Mouse (Mus musculus) stomach, postnatal 0 days (tissue): ENCODE data around the gene Ccdc136. TPM values are rescaled to one million over a fixed set of nuclear protein-coding genes. Genes with fewer than 3 reads are reported as not detected.
"Not testable (repeated sequence)": the region's sequence is repeated elsewhere in the genome, so short reads cannot be mapped to it uniquely, and the experiment has no call there.

Experiments used
- ATAC-seq: fragments of 200-750 bp; cut with Nextera tagmentation; 2 replicates; pipeline ENCODE4 v1.8.0; 2017; ENCODE audit not compliant: low FRiP score, low TSS enrichment
- DNase-seq: peaks from one replicate; pipeline ENCODE4 v3.0.0-alpha.2; 2016; ENCODE audit warnings: low spot score
- H3K27ac ChIP-seq: fragments of 300-500 bp; sonication (generic); replicated peaks from 2 replicates; pipeline ENCODE4 v1.5.1; 2014; ENCODE audit warnings: mild to moderate bottlenecking, control low read depth
- H3K27me3 ChIP-seq: fragments of 300-500 bp; sonication (generic); 2 replicates; pipeline ENCODE4 v1.6.1; 2014; ENCODE audit warnings: low read length; ENCODE audit not compliant: control insufficient read depth, insufficient read depth
- H3K36me3 ChIP-seq: fragments of 300-500 bp; sonication (generic); 2 replicates; pipeline ENCODE4 v1.6.1; 2014; ENCODE audit warnings: low read length, mixed read lengths; ENCODE audit not compliant: control insufficient read depth, insufficient read depth
- H3K4me1 ChIP-seq: fragments of 300-500 bp; sonication (generic); replicated peaks from 2 replicates; pipeline ENCODE4 v1.6.1; 2014; ENCODE audit warnings: antibody characterized with exemption; ENCODE audit not compliant: control insufficient read depth, insufficient read depth
- H3K4me2 ChIP-seq: fragments of 300-500 bp; sonication (generic); replicated peaks from 2 replicates; pipeline ENCODE4 v1.6.1; 2014; ENCODE audit warnings: low read depth, mild to moderate bottlenecking, control low read depth, moderate library complexity
- H3K4me3 ChIP-seq: fragments of 300-500 bp; sonication (generic); 2 replicates; pipeline ENCODE4 v1.5.1; 2014; ENCODE audit warnings: low read depth, low read length, control low read depth
- H3K9ac ChIP-seq: fragments of 300-500 bp; sonication (generic); 2 replicates; pipeline ENCODE4 v1.6.1; 2014; ENCODE audit warnings: mild to moderate bottlenecking, low read length, control low read depth, mixed read lengths
- H3K9me3 ChIP-seq: fragments of 300-500 bp; sonication (generic); 2 replicates; pipeline ENCODE4 v1.6.1; 2016; ENCODE audit warnings: low read length; ENCODE audit not compliant: control insufficient read depth
- CTCF ChIP-seq: IDR thresholded peaks from 2 replicates; pipeline ENCODE4 v1.5.1; 2016; ENCODE audit warnings: antibody characterized with exemption, low read depth, mild to moderate bottlenecking, moderate library complexity
- EP300 ChIP-seq: optimal IDR thresholded peaks from 2 replicates; pipeline ENCODE3; 2016; ENCODE audit warnings: antibody characterized with exemption
- WGBS: fragments of 180-500 bp; shearing (Covaris S2); extraction: QIAGEN DNeasy Blood & Tissue Kit; methylation state at CpG from one replicate; pipeline ENCODE4 v1.1.7; 2014; 5-methylcytosine and 5-hydroxymethylcytosine counted together
- polyA plus RNA-seq: library from polyadenylated mRNA; unstranded; fragments of >200 nt; fragmentation: Nextera tagmentation; extraction: Ambion mirVana; gene quantifications from 2 replicates; pipeline ENCODE4 v1.2.1, GENCODE M21; 2015

Gene Ccdc136
- polyA plus RNA-seq, 1 experiment from 2014 or later = 12.6 TPM

DNA sequence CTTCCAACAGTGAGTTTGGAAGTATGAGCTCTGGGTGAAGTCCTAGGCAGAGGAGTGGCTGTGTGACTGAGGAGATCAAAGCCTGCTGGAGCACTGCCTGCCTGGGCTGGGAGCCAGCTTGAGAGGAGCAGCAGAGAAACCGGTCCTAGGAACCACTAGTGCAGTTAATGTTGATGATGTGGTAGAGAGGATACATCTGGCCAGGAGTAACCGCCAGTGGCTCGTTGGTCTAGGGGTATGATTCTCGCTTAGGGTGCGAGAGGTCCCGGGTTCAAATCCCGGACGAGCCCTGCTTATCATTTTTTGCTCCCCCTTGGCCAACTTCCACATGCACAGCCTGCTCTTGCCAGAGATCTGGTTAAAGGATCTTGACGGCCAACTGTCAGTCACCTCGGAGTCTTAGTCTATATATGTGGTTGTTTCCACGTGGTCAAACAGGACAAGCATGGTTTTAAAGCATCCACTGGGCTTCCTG is 7.5 kb upstream of the Ccdc136 start:
- H3K4me3 ChIP-seq = peak overlapping the region; percentile 27
- H3K4me2 ChIP-seq = peak overlapping the region; percentile 42
- DNase-seq = peak; percentile 83
- no peaks in the 10 kb centered on the region for H3K27me3 ChIP-seq
- ATAC-seq = peak; percentile 92
- peaks cover 4% of the 10 kb centered on the region; the same call in 1 of the 2 replicates for H3K4me1 ChIP-seq
- TF ChIP-seq CTCF (no peak), EP300 (no peak)
- H3K36me3 ChIP-seq = no peaks in the 10 kb centered on the region
- peak overlapping the region; percentile 87 for H3K27ac ChIP-seq
- WGBS = 3% methylated on average over 11 of the region's 11 CpGs
- no peaks in the 10 kb centered on the region for H3K9me3 ChIP-seq
- no peak overlapping the region; the same call in 1 of the 2 replicates for H3K9ac ChIP-seq

DNA sequence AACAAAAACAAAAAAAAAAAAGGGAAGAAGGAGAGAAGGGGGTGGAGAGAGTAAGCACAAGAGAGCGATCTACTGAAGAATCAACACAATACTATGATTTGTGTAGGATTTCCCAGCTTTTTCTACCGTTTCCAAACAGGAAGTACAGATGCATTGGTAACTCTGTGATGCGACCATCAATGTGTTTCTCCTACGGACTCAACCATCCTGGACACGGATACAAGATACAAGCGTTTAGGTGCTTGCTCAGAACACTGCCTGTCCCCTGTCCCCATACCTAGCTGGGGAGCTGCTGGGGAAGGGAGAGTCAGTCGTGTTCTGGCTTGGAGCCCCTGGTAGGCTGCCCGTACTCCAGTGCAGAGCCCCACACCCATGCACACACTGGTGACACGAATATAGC is 6.7 kb upstream of the Ccdc136 start:
- no peaks in the 10 kb centered on the region for H3K9me3 ChIP-seq
- WGBS = 44% methylated on average over 9 of the region's 9 CpGs
- no peaks in the 10 kb centered on the region for H3K27me3 ChIP-seq
- no peaks in the 10 kb centered on the region for H3K36me3 ChIP-seq
- H3K4me3 ChIP-seq = no peak overlapping the region
- no peak overlapping the region for H3K4me2 ChIP-seq
- no peak overlapping the region for H3K9ac ChIP-seq
- ATAC-seq (no peak), DNase-seq (no peak)
- peaks cover 4% of the 10 kb centered on the region; the same call in 1 of the 2 replicates for H3K4me1 ChIP-seq
- TF ChIP-seq CTCF (no peak), EP300 (no peak)
- H3K27ac ChIP-seq = no peak overlapping the region

DNA sequence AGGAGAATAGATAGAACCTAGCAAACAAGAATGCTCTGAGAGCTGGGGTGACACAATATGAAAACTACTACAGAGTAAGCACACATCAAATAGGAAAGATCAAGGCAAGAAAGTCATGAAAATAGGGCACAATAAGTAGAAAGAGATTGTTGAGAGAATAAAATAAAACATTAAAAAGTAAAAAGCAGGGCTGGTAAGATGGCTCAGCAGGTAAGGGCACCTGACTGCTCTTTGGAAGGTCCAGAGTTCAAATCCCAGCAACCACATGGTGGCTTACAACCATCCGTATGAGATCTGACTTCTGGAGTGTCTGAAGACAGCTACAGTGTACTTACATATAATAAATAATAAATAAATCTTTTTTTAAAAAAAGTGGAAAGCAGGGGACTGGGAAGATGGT is 5.6 kb upstream of the Ccdc136 start:
- not testable (repeated sequence) for ATAC-seq, DNase-seq
- 77% methylated on average over 1 of the region's 1 CpGs for whole genome bisulfite sequencing

DNA sequence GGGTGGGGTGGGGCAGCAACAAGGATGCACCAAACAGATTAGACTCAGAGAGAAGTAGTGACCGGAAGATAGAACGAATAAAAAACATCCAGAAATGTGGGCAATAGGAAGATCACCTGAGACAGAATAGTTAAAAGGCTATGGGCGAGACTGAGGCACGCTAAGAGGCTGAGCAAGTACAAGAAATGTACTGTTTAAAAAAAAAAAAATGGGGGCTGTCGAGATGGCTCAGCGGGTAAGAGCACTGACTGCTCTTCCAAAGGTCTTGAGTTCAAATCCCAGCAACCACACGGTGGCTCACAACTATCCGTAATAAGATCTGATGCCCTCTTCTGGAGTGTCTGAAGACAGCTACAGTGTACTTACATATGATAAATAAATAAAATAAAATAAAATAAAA is 4.9 kb upstream of the Ccdc136 start:
- H3K4me2 ChIP-seq, H3K9me3 ChIP-seq, DNase-seq, H3K9ac ChIP-seq, ATAC-seq, H3K4me1 ChIP-seq, H3K27me3 ChIP-seq, H3K27ac ChIP-seq, H3K36me3 ChIP-seq, H3K4me3 ChIP-seq: not testable (repeated sequence)
- 65% methylated on average over 8 of the region's 8 CpGs for WGBS

More for the DNA sequence above, 5.6 kb upstream of the Ccdc136 start:
- H3K36me3 ChIP-seq, H3K27ac ChIP-seq, H3K9ac ChIP-seq, H3K9me3 ChIP-seq, H3K4me1 ChIP-seq, H3K4me3 ChIP-seq, H3K4me2 ChIP-seq, H3K27me3 ChIP-seq: not testable (repeated sequence)

DNA sequence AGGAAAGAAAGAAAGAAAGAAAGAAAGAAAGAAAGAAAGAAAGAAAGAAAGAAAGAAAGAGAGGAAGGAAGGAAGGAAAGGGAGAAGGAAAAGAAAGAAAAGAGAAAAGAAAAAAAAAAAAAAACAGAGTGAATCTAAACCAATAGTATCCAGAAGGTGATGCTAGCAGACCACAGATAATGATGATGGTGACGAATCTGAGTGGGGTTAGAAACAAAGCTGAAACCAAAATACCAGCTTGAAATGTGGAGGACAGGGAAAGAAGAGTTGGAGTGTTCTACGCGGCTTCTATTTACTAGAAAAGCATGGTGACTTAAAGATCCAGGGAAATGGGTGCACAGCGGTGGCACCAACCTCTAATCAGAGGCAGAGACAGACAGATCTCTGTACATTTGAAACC is 4.3 kb upstream of the Ccdc136 start:
- H3K27me3 ChIP-seq = no peaks in the 10 kb centered on the region
- H3K9ac ChIP-seq = no peak overlapping the region
- H3K9me3 ChIP-seq = no peaks in the 10 kb centered on the region
- peaks cover 6% of the 10 kb centered on the region; the same call in 1 of the 2 replicates for H3K4me1 ChIP-seq
- DNase-seq = no peak
- WGBS = 66% methylated on average over 4 of the region's 4 CpGs
- H3K27ac ChIP-seq = no peak overlapping the region
- TF ChIP-seq CTCF (peak; percentile 56), EP300 (no peak)
- no peaks in the 10 kb centered on the region for H3K36me3 ChIP-seq
- H3K4me3 ChIP-seq = no peak overlapping the region
- no peak overlapping the region for H3K4me2 ChIP-seq
- ATAC-seq = no peak

DNA sequence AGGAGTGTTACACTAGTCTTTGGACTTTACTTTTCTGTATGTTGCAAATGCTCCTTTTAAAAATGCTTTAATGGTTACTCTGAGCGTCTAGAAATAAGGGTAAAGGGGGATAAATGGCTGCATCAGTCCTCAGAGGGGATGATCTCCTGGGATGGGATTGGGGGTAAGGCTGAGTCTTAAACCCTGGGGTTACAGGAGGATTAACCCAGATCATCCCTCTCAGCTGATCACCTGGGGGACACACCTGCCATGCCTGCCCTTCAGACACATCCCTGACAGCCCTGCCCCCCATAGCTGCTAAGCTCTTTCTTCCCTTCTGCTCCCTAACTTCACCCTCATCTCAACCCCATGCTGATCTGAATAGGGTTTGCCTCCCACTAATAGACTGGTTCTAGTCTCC is 1.8 kb upstream of the Ccdc136 start:
- Histone ChIP-seq H3K9me3 (no peaks in the 10 kb centered on the region), H3K4me1 (0 out of 2 replicates have a peak, but pooled peaks cover 2% of the 10 kb centered on the region), H3K9ac (no peak overlapping the region), H3K4me2 (no peak overlapping the region), H3K36me3 (no peaks in the 10 kb centered on the region), H3K4me3 (no peak overlapping the region), H3K27me3 (no peaks in the 10 kb centered on the region), H3K27ac (no peak overlapping the region)
- TF ChIP-seq CTCF (no peak), EP300 (no peak)
- ATAC-seq (no peak), DNase-seq (no peak)
- WGBS = 84% methylated on average over 1 of the region's 1 CpGs
